Mouse (Mus musculus) intestine, embryonic 15.5 days (tissue): ENCODE data around the gene Fgf14. TPM values are rescaled to one million over a fixed set of nuclear protein-coding genes. Genes with fewer than 3 reads are reported as not detected.
A peak's percentile ranks its signal among the peaks of the same experiment; 100 is the strongest.
"Not testable (repeated sequence)": the region's sequence is repeated elsewhere in the genome, so short reads cannot be mapped to it uniquely, and the experiment has no call there.

ENCODE experiments used
- ATAC-seq: fragments of 200-750 bp; cut with Nextera tagmentation; 2 replicates; pipeline ENCODE4 v1.8.0; 2017; ENCODE audit warnings: moderate TSS enrichment, moderate library complexity
- H3K27ac ChIP-seq: fragments of 300-500 bp; sonication (generic); 2 replicates; pipeline ENCODE4 v1.5.1; 2015; ENCODE audit warnings: mild to moderate bottlenecking, inconsistent platforms
- H3K27me3 ChIP-seq: fragments of 300-500 bp; sonication (generic); replicated peaks from 2 replicates; pipeline ENCODE4 v1.6.1; 2015; ENCODE audit warnings: inconsistent platforms
- H3K36me3 ChIP-seq: fragments of 300-500 bp; sonication (generic); 2 replicates; pipeline ENCODE4 v1.6.1; 2015; ENCODE audit warnings: inconsistent platforms
- H3K4me1 ChIP-seq: fragments of 300-500 bp; sonication (generic); replicated peaks from 2 replicates; pipeline ENCODE4 v1.6.1; 2015; ENCODE audit warnings: inconsistent platforms
- H3K4me2 ChIP-seq: fragments of 300-500 bp; sonication (generic); replicated peaks from 2 replicates; pipeline ENCODE4 v1.6.1; 2015; ENCODE audit warnings: mild to moderate bottlenecking, inconsistent platforms
- H3K4me3 ChIP-seq: fragments of 300-500 bp; sonication (generic); replicated peaks from 2 replicates; pipeline ENCODE4 v1.5.1; 2015; ENCODE audit warnings: inconsistent platforms
- H3K9ac ChIP-seq: fragments of 300-500 bp; sonication (generic); 2 replicates; pipeline ENCODE4 v1.6.1; 2015; ENCODE audit warnings: inconsistent platforms
- H3K9me3 ChIP-seq: fragments of 300-500 bp; sonication (generic); 2 replicates; pipeline ENCODE4 v1.6.1; 2016; ENCODE audit warnings: inconsistent platforms
- WGBS: fragments of 180-500 bp; shearing (Covaris S2); methylation state at CpG from one replicate; pipeline ENCODE4 v1.1.7; 2015; 5-methylcytosine and 5-hydroxymethylcytosine counted together
- polyA plus RNA-seq: library from polyadenylated mRNA; unstranded; fragments of >200 nt; fragmentation: Nextera tagmentation; extraction: Ambion mirVana; gene quantifications from 2 replicates; pipeline ENCODE4 v1.2.1, GENCODE M21; 2015

Fgf14 gene
- polyA plus RNA-seq, 1 experiment from 2014 or later: 1.0 TPM

DNA sequence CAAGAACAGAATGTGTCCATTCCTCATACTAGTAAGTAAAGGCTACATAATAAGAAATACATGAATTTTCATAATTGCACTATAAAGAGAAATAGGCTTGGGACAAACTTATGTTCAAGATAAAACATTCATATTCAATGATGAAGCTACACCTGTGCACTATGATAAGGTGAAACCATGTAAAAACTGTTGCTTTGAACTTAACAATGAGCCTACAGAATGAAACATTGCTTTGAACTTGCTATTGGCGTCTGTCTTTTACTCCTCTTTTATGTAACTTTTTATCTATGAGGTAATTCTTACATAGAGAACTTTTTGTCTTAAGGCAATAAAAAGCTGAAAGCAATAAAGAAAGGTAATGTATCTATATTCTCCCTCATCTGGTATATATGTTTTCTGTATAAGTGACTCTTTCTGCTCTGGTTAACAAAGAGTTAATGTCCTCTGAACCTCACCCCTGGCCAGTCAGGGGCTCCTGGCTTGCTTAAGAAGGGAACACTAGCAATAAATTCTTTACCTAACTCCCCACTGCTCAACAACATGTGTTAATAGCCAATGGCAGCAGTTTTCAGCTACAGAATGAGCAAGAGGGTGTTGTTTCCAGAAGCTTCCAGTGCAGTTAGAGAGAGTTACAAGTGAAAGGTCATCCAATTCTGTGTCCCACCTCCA, 569.6 kb downstream of the Fgf14 start:
- Histone ChIP-seq H3K4me2 (no peak overlapping the region), H3K36me3 (no peaks in the 10 kb centered on the region), H3K4me1 (0 out of 2 replicates have a peak, but pooled peaks cover 3% of the 10 kb centered on the region), H3K27me3 (no peaks in the 10 kb centered on the region), H3K9ac (no peak overlapping the region), H3K9me3 (no peaks in the 10 kb centered on the region), H3K27ac (no peak overlapping the region), H3K4me3 (no peak overlapping the region)
- peak; percentile 89 for ATAC-seq
- 64% methylated on average over 1 of the region's 1 CpGs for WGBS

DNA sequence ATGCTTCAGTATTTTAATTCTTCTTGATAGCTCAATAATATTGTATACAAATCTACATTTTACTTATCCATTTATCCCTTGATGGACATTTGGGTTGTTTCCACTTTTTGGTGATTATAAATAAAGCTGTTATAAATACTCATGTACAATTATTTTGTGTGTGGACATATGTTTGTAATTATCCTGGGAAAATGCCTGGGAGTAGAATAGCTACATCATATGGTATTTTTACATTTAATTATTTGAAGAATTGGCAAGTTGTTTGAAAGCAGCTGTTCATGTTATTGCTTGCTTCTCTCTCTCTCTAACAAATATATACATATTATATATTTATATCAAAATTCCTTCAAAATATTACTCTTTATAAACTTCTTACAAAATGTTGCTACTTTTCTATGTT, 593.8 kb downstream of the Fgf14 start:
- no peak overlapping the region for H3K9ac ChIP-seq
- no peak for ATAC-seq

DNA sequence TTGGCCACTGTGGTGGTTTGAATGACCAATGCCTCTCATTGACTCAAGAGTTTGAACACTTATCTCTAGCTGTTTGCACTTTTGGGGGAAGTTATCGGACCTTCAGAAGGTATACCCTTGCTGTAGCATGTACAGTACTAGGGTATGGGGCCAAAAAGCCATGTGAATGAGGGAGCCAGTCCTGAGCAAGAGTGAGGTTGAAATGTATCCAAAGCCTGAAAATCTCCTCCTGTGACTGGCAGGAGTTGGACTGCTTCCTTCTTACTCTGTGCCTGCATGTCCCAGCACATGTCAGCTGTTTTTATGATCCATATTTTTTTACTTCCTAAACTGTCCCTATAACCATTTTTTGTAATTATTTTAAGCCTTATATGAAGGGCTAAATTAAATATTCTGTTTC, 632.9 kb downstream of the Fgf14 start:
- Histone ChIP-seq H3K4me3 (no peak overlapping the region), H3K9me3 (no peaks in the 10 kb centered on the region), H3K27ac (no peak overlapping the region), H3K27me3 (no peaks in the 10 kb centered on the region), H3K36me3 (no peaks in the 10 kb centered on the region), H3K9ac (no peak overlapping the region), H3K4me1 (no peaks in the 10 kb centered on the region), H3K4me2 (no peak overlapping the region)
- no peak for ATAC-seq
- 78% methylated on average over 1 of the region's 1 CpGs for WGBS

More for the DNA sequence above, 593.8 kb downstream of the Fgf14 start:
- no peak overlapping the region for H3K27ac ChIP-seq
- H3K4me3 ChIP-seq: no peak overlapping the region
- H3K4me1 ChIP-seq: no peaks in the 10 kb centered on the region
- H3K4me2 ChIP-seq: no peak overlapping the region
- H3K27me3 ChIP-seq: no peaks in the 10 kb centered on the region
- H3K36me3 ChIP-seq: no peaks in the 10 kb centered on the region
- H3K9me3 ChIP-seq: no peaks in the 10 kb centered on the region

DNA sequence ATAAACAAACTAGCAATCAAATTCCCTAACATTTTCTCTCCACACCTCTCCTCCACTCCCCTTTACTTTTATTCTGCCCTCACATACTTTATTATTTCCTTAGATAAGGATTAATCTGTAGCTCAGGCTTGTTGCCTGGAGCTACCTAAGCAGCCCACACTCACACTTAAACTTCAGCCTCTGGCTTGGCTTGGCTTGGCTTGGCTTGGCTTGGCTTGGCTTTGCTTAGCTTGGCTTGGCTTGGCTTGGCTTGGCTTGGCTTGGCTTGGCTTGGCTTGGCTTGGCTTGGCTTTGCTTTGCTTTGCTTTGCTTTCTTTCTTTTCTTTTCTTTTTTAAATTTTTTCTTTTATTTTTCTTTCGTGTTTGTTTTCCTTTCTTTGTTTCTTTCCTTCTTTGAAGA, 636.3 kb downstream of the Fgf14 start:
- no peak overlapping the region for H3K4me2 ChIP-seq
- WGBS: 73% methylated on average over 1 of the region's 1 CpGs
- no peak overlapping the region for H3K27ac ChIP-seq
- H3K9ac ChIP-seq: no peak overlapping the region
- H3K36me3 ChIP-seq: no peaks in the 10 kb centered on the region
- ATAC-seq: no peak
- no peaks in the 10 kb centered on the region for H3K27me3 ChIP-seq
- no peaks in the 10 kb centered on the region for H3K9me3 ChIP-seq
- H3K4me3 ChIP-seq: no peak overlapping the region
- H3K4me1 ChIP-seq: no peaks in the 10 kb centered on the region

DNA sequence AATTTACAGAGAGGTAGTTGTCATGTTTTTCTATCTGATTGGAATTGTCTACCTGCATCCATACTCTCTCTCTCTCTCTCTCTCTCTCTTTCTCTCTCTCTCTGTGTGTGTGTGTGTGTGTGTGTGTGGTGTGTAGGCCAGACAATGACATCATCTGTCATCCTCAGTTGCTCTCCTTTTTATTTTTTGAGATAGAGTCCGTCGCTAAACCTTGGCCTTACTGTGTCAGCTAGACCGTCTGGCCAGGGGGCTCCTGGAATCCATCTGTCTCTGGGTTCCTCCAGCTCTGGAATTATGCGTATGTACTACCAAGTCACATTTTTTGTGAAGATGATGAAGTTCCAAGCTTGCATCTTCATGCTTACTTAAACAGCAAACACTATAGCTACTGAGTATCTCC, 639.5 kb downstream of the Fgf14 start:
- WGBS: 68% methylated on average over 4 of the region's 4 CpGs
- no peak for ATAC-seq

DNA sequence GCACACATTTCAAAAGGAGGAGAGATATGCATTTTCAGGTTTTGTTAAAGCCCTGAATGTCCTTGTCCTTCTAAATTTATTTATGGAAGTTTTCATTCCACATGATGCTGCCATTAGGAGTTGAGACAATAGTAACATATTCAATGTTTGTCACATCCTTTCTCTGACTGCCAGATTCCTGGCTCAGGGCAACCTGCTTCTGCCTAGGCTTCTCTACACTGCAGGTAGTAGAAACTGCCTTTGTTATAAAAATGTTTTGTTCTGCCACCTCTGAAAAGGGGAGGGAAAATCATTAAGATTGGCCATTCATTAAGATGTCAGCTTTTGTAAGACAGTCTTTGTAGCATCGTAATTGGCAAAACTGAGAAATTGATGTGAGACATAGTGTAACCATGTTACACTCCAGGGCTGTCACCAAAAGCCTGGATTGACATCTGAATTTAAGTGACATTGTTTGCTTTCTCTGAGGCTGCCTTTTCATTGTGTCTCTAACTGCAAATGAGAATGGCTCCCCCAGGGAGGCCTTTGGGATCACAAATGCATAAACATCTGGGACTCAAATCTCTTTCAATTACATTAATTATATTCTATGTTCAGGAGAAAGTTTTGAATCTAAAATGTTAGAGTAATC, 640.2 kb downstream of the Fgf14 start:
- Histone ChIP-seq H3K27ac (no peak overlapping the region), H3K4me1 (no peaks in the 10 kb centered on the region), H3K4me2 (no peak overlapping the region), H3K9ac (no peak overlapping the region), H3K36me3 (no peaks in the 10 kb centered on the region), H3K4me3 (no peak overlapping the region), H3K9me3 (no peaks in the 10 kb centered on the region), H3K27me3 (no peaks in the 10 kb centered on the region)
- 63% methylated on average over 1 of the region's 1 CpGs for WGBS
- ATAC-seq: no peak

More for the DNA sequence above, 639.5 kb downstream of the Fgf14 start:
- Histone ChIP-seq H3K9me3 (no peaks in the 10 kb centered on the region), H3K4me2 (no peak overlapping the region), H3K27me3 (no peaks in the 10 kb centered on the region), H3K27ac (no peak overlapping the region), H3K36me3 (no peaks in the 10 kb centered on the region), H3K9ac (no peak overlapping the region), H3K4me3 (no peak overlapping the region), H3K4me1 (no peaks in the 10 kb centered on the region)

DNA sequence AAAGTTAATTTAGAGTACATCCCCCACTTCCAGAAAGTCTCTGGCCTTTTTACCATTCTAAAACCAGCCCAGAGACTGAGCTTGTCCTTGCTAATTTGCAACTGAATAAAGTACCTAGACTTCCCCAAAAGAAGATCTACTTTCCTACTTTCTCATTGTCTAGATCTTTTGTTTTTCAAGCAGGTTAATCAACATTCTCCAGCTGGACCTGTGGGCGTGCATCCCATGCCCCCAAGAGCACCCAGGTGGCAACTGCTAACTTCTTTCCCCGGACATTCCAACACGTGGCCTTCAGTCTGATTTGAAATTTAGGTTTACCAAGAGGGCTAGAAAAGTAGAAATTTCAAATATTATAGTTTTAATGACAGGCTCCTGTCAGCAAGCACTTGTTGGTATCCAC, 643.6 kb downstream of the Fgf14 start:
- not testable (repeated sequence) for ATAC-seq, H3K27me3 ChIP-seq, H3K36me3 ChIP-seq, H3K9me3 ChIP-seq, H3K27ac ChIP-seq, H3K9ac ChIP-seq, H3K4me1 ChIP-seq, H3K4me2 ChIP-seq, H3K4me3 ChIP-seq
- WGBS: 65% methylated on average over 3 of the region's 3 CpGs

DNA sequence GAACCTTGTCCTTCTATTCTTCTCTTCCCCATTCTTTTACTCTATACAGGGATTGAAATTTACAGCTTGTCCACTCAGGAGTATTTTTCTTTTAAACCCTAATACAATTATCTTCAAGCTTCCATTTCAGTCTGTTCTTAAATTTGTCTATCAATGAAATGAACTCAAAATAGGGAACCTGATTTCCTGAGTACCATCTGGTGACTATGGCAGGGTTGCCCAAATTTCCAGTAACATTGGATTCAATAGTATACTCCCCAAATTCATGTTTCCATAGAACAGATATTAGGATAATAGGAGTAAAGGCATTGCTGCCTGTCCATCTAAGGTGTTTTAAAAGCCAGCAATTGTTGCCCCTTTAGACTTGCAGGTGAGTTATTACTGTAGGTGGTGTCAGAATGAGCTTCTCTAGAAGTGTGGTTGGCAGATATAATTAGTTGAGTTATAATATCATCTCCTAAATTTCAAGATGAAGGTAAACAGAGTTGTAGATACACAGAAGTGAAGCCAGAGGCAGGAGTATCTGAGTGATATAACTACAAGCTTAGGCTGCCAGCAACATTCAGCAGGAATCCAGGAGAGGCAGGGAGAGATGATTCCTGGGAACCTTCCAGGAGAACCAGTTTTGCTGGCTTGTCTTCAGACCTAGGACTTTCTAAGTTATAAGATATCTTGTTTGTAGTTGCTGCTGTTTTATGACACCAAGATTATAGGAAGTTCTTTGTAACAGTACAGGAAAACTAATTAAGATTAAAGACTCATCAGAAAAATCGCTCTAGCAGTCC, 648.8 kb downstream of the Fgf14 start:
- Histone ChIP-seq H3K4me1 (no peaks in the 10 kb centered on the region), H3K27me3 (no peaks in the 10 kb centered on the region), H3K9ac (no peak overlapping the region), H3K36me3 (no peaks in the 10 kb centered on the region), H3K9me3 (no peaks in the 10 kb centered on the region), H3K27ac (no peak overlapping the region), H3K4me2 (no peak overlapping the region), H3K4me3 (no peak overlapping the region)
- no peak for ATAC-seq
- WGBS: 69% methylated on average over 1 of the region's 1 CpGs

DNA sequence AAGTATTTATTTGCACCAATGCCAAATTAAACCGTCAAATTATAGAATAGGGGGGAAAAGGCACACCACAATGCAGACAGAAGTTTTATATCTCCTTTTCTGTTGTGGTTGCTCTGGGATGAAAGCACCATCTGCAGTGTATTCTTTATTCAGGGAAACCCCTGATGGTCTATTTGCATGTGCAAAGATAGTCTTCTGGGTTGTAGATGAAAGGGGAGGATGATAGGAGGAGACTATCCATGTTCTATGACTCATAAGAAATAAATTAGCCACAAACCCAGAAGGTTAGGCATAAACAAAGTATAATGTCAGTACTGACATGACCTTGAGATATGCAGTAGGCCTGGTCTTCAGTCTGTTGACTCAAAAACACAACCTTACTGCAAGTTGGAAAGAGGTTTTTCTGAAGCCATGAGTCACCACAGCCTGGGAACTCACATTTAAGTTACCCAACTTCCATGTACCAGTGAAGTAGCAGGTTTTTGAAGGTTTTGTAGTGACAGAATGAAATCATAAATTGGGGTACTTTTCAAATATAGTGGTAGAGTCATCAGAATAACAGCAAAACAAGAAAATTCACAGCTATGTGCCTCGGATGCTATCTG, 686.2 kb downstream of the Fgf14 start:
- WGBS: 76% methylated on average over 2 of the region's 2 CpGs
- H3K4me3 ChIP-seq: no peak overlapping the region
- H3K9ac ChIP-seq: no peak overlapping the region
- no peaks in the 10 kb centered on the region for H3K36me3 ChIP-seq
- H3K4me2 ChIP-seq: no peak overlapping the region
- no peaks in the 10 kb centered on the region for H3K27me3 ChIP-seq
- H3K9me3 ChIP-seq: no peaks in the 10 kb centered on the region
- H3K27ac ChIP-seq: no peak overlapping the region
- H3K4me1 ChIP-seq: no peaks in the 10 kb centered on the region
- ATAC-seq: no peak

DNA sequence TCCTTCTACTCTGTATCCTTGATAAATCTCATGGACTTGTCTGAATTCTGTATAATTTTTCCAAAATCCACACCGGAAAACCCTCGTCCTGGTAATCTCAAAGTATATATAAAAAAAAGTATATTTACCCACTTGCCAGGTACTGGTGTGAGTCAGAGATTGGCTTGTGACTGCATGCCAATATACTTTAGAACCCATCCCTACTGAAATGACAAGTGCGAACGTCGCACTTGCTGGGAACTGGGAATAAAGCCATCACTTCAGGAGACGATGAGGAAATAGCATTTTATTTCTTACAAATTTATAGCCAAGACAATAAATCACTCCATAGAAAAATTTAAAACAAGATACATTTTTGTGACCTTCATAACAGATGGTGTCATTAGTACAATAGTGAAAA, 708.9 kb downstream of the Fgf14 start:
- H3K9ac ChIP-seq: no peak overlapping the region

DNA sequence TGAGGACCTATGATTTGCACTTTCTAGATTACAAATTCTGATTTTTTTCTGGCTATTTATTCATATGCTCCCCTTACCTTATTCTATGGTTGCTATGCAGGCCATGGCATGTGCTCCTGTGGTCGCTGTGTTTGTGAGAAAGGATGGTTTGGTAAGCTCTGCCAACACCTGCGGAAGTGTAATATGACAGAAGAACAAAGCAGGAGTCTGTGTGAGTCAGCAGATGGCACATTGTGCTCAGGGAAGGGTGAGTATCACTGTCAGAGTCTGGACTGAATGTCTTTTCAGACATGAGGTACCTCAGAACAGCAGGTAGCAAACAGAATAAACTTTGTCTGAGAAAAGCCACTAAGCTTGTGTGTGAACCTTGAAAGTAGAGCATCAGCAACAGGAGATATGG, 710.4 kb downstream of the Fgf14 start:
- Histone ChIP-seq H3K27ac (no peak overlapping the region), H3K9me3 (no peaks in the 10 kb centered on the region), H3K4me2 (no peak overlapping the region), H3K27me3 (no peaks in the 10 kb centered on the region), H3K36me3 (no peaks in the 10 kb centered on the region), H3K4me1 (no peaks in the 10 kb centered on the region), H3K9ac (no peak overlapping the region), H3K4me3 (no peak overlapping the region)
- WGBS: 63% methylated on average over 2 of the region's 2 CpGs
- no peak for ATAC-seq

More for the DNA sequence above, 708.9 kb downstream of the Fgf14 start:
- no peaks in the 10 kb centered on the region for H3K27me3 ChIP-seq
- H3K36me3 ChIP-seq: no peaks in the 10 kb centered on the region
- no peaks in the 10 kb centered on the region for H3K9me3 ChIP-seq
- no peak for ATAC-seq
- no peak overlapping the region for H3K4me3 ChIP-seq
- no peaks in the 10 kb centered on the region for H3K4me1 ChIP-seq
- WGBS: 83% methylated on average over 6 of the region's 6 CpGs
- no peak overlapping the region for H3K4me2 ChIP-seq
- H3K27ac ChIP-seq: no peak overlapping the region
